In the genomic region with DNA sequence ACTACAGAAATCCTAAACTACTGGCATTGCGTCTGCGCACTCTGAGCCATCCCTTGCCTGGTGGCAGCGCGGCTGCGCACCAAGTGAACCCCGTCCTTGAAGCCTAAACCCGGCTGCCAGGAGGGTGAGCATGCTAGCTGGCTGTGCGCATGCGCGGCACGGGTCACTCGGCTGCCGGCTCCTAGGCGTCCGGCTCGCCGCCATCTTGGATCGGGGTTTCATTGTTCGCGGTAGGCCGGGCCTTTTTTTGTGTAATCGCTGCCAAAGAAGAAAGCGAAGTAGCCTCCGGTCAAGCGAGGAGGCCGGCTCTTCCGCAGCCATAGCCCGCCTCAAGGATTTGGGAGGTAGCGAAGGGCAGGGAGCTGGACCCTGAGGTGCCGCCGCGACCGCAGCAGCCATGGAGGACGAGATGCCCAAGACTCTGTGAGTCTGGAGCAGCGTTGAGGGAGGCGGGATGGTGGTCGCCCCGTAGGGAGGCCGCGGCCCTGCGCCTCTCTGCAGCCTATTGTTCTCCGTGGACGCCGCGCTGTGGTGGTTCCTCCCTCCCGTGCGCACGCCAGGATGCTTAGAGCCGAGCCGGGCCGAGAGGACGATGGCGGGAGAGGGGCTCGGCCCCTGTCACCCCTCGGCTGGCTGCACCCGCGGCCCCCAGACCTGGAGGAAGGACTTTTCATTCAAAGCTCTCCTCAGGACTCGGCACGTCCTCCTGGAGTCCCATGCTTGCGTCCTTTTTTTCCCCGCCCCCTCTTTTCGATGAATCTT, we compare ENCODE assay signal across 8 mouse cellular contexts. TPM values are rescaled to one million over a fixed set of nuclear protein-coding genes. Genes with fewer than 3 reads are reported as not detected.
DNase-seq lines count a peak whose midpoint lies in the region; ATAC-seq and TF ChIP-seq lines count a peak whose summit lies in the region.

Tia1 (plus strand) TSS at position 120 of the 762 bp plus-strand sequence.

- no peaks in the 10 kb centered on the region for H3K9me3 ChIP-seq in embryonic facial prominence, embryonic 15.5 days (replicated peaks)
- H3K9me3 ChIP-seq in limb, embryonic 14.5 days (ENCODE audit: control insufficient read depth, low read length), result no peaks in the 10 kb centered on the region
- no peaks in the 10 kb centered on the region for H3K9me3 ChIP-seq in midbrain, postnatal 0 days (ENCODE audit: low read length)

- H3K4me1 ChIP-seq in bone marrow, adult 2 months (ENCODE audit: control insufficient read depth, insufficient read depth, low read length), result no peaks in the 10 kb centered on the region
- H3K4me1 ChIP-seq in embryonic facial prominence, embryonic 15.5 days, result 0 out of 2 replicates have a peak, but pooled peaks cover 6% of the 10 kb centered on the region
- peaks cover 14% of the 10 kb centered on the region for H3K4me1 ChIP-seq in limb, embryonic 14.5 days (ENCODE audit: control insufficient read depth, insufficient read depth, low read length)
- peaks cover 8% of the 10 kb centered on the region; the same call in 1 of the 2 replicates for H3K4me1 ChIP-seq in midbrain, postnatal 0 days (ENCODE audit: insufficient read depth, low read length)

- WGBS in bone marrow, adult 2 months, result under 1% methylated on average over 62 of the region's 62 CpGs
- WGBS in embryonic facial prominence, embryonic 15.5 days, result under 1% methylated on average over 60 of the region's 62 CpGs
- WGBS in limb, embryonic 14.5 days, result under 1% methylated on average over 61 of the region's 62 CpGs
- WGBS in midbrain, postnatal 0 days, result under 1% methylated on average over 59 of the region's 62 CpGs

- H3K4me2 ChIP-seq in embryonic facial prominence, embryonic 15.5 days (replicated peaks), result peak within 1 kb of the TSS; percentile 51
- peak within 1 kb of the TSS; percentile 59 for H3K4me2 ChIP-seq in limb, embryonic 14.5 days (replicated peaks; ENCODE audit: low read depth, low read length, severe bottlenecking)
- H3K4me2 ChIP-seq in midbrain, postnatal 0 days (ENCODE audit: low read depth, low read length, poor library complexity, severe bottlenecking), result peak within 1 kb of the TSS; percentile 52

- ATAC-seq in embryonic facial prominence, embryonic 15.5 days (ENCODE audit: insufficient number of reproducible peaks, low FRiP score, low TSS enrichment, low read depth), result peak; percentile 97
- ATAC-seq in limb, embryonic 14.5 days (ENCODE audit: low FRiP score, low read depth), result peak; percentile 95
- peak; percentile 97 for ATAC-seq in midbrain, postnatal 0 days (ENCODE audit: low FRiP score)

- peak within 1 kb of the TSS; percentile 96 for H3K4me3 ChIP-seq in bone marrow, adult 2 months (replicated peaks; ENCODE audit: control insufficient read depth, low read depth, low read length)
- peak within 1 kb of the TSS; percentile 64 for H3K4me3 ChIP-seq in embryonic facial prominence, embryonic 15.5 days (replicated peaks)
- peak within 1 kb of the TSS; percentile 67 for H3K4me3 ChIP-seq in limb, embryonic 14.5 days (replicated peaks; ENCODE audit: low read length)
- H3K4me3 ChIP-seq in midbrain, postnatal 0 days (ENCODE audit: low read depth, low read length), result peak within 1 kb of the TSS; percentile 85

- no peaks in the 10 kb centered on the region for H3K27me3 ChIP-seq in embryonic facial prominence, embryonic 15.5 days
- H3K27me3 ChIP-seq in limb, embryonic 14.5 days (ENCODE audit: control insufficient read depth, insufficient read depth, low read length), result no peaks in the 10 kb centered on the region
- H3K27me3 ChIP-seq in midbrain, postnatal 0 days (ENCODE audit: insufficient read depth, low read length), result no peaks in the 10 kb centered on the region

- no peak; the same call in 1 of the 2 replicates for TF ChIP-seq CTCF in bone marrow, adult 2 months (IDR thresholded peaks at IDR 0.05; ENCODE audit: control insufficient read depth, insufficient read depth, low read length)
- no peak; the same call in 1 of the 2 replicates for TF ChIP-seq CTCF in midbrain, postnatal 0 days (IDR thresholded peaks at IDR 0.05)

- TF ChIP-seq POLR2A in bone marrow, adult 2 months (IDR thresholded peaks at IDR 0.05; ENCODE audit: borderline replicate concordance, control insufficient read depth, low read depth, low read length), result no peak; the same call in 1 of the 2 replicates
- 0 out of 2 replicates have a peak, but pooled peaks have one; percentile 30 for TF ChIP-seq POLR2A in limb, embryonic 14.5 days (IDR thresholded peaks at IDR 0.05; ENCODE audit: borderline replicate concordance, extremely low read depth, insufficient read depth, insufficient read length)

- H3K9ac ChIP-seq in embryonic facial prominence, embryonic 15.5 days, result peak within 1 kb of the TSS; percentile 91
- peak within 1 kb of the TSS; percentile 98 for H3K9ac ChIP-seq in limb, embryonic 14.5 days (ENCODE audit: low read depth, low read length, severe bottlenecking)
- peak within 1 kb of the TSS; percentile 99 for H3K9ac ChIP-seq in midbrain, postnatal 0 days (replicated peaks; ENCODE audit: low read length, poor library complexity, severe bottlenecking)

- peak within 1 kb of the TSS; percentile 99 for H3K27ac ChIP-seq in bone marrow, adult 2 months (ENCODE audit: control insufficient read depth, insufficient read depth, low read depth, low read length, poor library complexity)
- peak within 1 kb of the TSS; percentile 100 for H3K27ac ChIP-seq in embryonic facial prominence, embryonic 15.5 days (replicated peaks)
- H3K27ac ChIP-seq in limb, embryonic 14.5 days (replicated peaks; ENCODE audit: low read depth, low read length), result peak within 1 kb of the TSS; percentile 99
- H3K27ac ChIP-seq in midbrain, postnatal 0 days (ENCODE audit: low read depth, low read length), result peak within 1 kb of the TSS; percentile 100

- peak; percentile 98 for DNase-seq in 416B (ENCODE audit: low read depth)
- peak; percentile 97 for DNase-seq in heart, adult 8-10 months (ENCODE audit: low spot score)
- DNase-seq in kidney, adult 9 months, result peak; percentile 97
- peak; percentile 98 for DNase-seq in limb, embryonic 14.5 days (ENCODE audit: low spot score)
- peak; percentile 100 for DNase-seq in midbrain, postnatal 0 days (ENCODE audit: low spot score)
- DNase-seq in spleen, postnatal 14 days (ENCODE audit: low spot score in 2 of 2), result peak; percentile 90 to 93

- no peaks in the 10 kb centered on the region for H3K36me3 ChIP-seq in embryonic facial prominence, embryonic 15.5 days
- peaks cover 12% of the 10 kb centered on the region; the same call in 1 of the 2 replicates for H3K36me3 ChIP-seq in limb, embryonic 14.5 days (ENCODE audit: control insufficient read depth, insufficient read depth, low read length)
- H3K36me3 ChIP-seq in midbrain, postnatal 0 days (ENCODE audit: insufficient read depth, low read length), result no peaks in the 10 kb centered on the region

RNA-seq across cellular contexts. Expression of gene Tia1, which starts in this region (rescaled TPM):
- polyA plus RNA-seq in bone marrow, adult 2 months (2011; ENCODE audit: insufficient read depth, insufficient read length, low replicate concordance, missing spikeins), result 15.3 and 28.8 TPM in 2 replicates
- 170 and 185 TPM in 2 replicates for polyA plus RNA-seq in embryonic facial prominence, embryonic 15.5 days (2015; fragmentation: Nextera tagmentation; extraction: Ambion mirVana)
- total RNA-seq in heart, adult 8-10 months (2022), result 10 to 100 TPM; 16.3 to 20.2 (median 17.6) TPM
- 230 and 264 TPM in 2 replicates for polyA plus RNA-seq in limb, embryonic 14.5 days (2012; rRNA removed)
- 173 and 211 TPM in 2 replicates for polyA plus RNA-seq in limb, embryonic 14.5 days (2014; fragmentation: Nextera tagmentation; extraction: Ambion mirVana)
- total RNA-seq in midbrain, postnatal 0 days (2014; rRNA removed), result 137 and 210 TPM in 2 replicates
- polyA plus RNA-seq in midbrain, postnatal 0 days (2015; fragmentation: Nextera tagmentation; extraction: Ambion mirVana), result 195 and 212 TPM in 2 replicates

Comparison
In these comparisons a context has a peak if more than half of its experiments do, and no peak if none do; other contexts are left out.
1. Peak in every context shown above with its lines: DNase-seq, ATAC-seq, H3K4me3 ChIP-seq and H3K27ac ChIP-seq.